Mouse (Mus musculus) fat pad, adult 2 months (tissue): ENCODE measurements at regions not wholly inside any gene's neighbourhood (a gene's known extent, or its start where the extent isn't known, plus 50 kb on each side); places are given as distances from the start of the nearest gene placed in this dataset.
"Not testable (repeated sequence)": the region's sequence is repeated elsewhere in the genome, so short reads cannot be mapped to it uniquely, and the experiment has no call there.

Experiments used
- DNase-seq: peaks from one replicate; pipeline ENCODE4 v3.0.0-alpha.2; 2011; ENCODE audit warnings: low read depth, low spot score; ENCODE audit errors: extremely low read depth

- DNase-seq, result no peak
These were observed 88.3 kb downstream of the Anxa5 start for GRCm38 (mm10) chr3:36387431-36387830.

- DNase-seq, result no peak
These were observed 92.2 kb downstream of the Anxa5 start for GRCm38 (mm10) chr3:36383438-36383945.

- DNase-seq, result no peak
These were observed 94.0 kb downstream of the Anxa5 start for GRCm38 (mm10) chr3:36381621-36382193.

GRCm38 (mm10) chr3:36375722-36376121 lies 100.0 kb downstream of the Anxa5 start:
- DNase-seq, result no peak

- no peak for DNase-seq
These were observed 100.8 kb downstream of the Anxa5 start for GRCm38 (mm10) chr3:36374939-36375338.

- DNase-seq, result no peak
These were observed 114.8 kb downstream of the Anxa5 start for GRCm38 (mm10) chr3:36360933-36361332.

- not testable (repeated sequence) for DNase-seq
These were observed 121.5 kb downstream of the Anxa5 start for GRCm38 (mm10) chr3:36354201-36354600.

GRCm38 (mm10) chr3:36352032-36352742 lies 123.5 kb downstream of the Anxa5 start:
- DNase-seq, result no peak

- DNase-seq, result no peak
These were observed 126.6 kb downstream of the Anxa5 start for GRCm38 (mm10) chr3:36349073-36349472.

- DNase-seq, result no peak
These were observed 118.9 kb upstream of the Qrfpr start for GRCm38 (mm10) chr3:36340889-36341533.

GRCm38 (mm10) chr3:36339656-36340055 lies 117.5 kb upstream of the Qrfpr start:
- DNase-seq, result no peak

- no peak for DNase-seq
These were observed 112.2 kb upstream of the Qrfpr start for GRCm38 (mm10) chr3:36334279-36334678.

- DNase-seq, result no peak
These were observed 109.9 kb upstream of the Qrfpr start for GRCm38 (mm10) chr3:36332016-36332415.

- no peak for DNase-seq
These were observed 108.5 kb upstream of the Qrfpr start for GRCm38 (mm10) chr3:36330656-36331055.

- no peak for DNase-seq
These were observed 107.5 kb upstream of the Qrfpr start for GRCm38 (mm10) chr3:36329631-36330030.

- DNase-seq, result no peak
These were observed 106.8 kb upstream of the Qrfpr start for GRCm38 (mm10) chr3:36328927-36329326.

GRCm38 (mm10) chr3:36318635-36319034 lies 96.5 kb upstream of the Qrfpr start:
- DNase-seq, result no peak

- no peak for DNase-seq
These were observed 89.2 kb upstream of the Qrfpr start for GRCm38 (mm10) chr3:36311337-36311736.

- no peak for DNase-seq
These were observed 88.6 kb upstream of the Qrfpr start for GRCm38 (mm10) chr3:36310642-36311267.

- DNase-seq, result no peak
These were observed 74.7 kb upstream of the Qrfpr start for GRCm38 (mm10) chr3:36296792-36297191.

- peak; percentile 7 for DNase-seq
These were observed 69.9 kb upstream of the Qrfpr start for GRCm38 (mm10) chr3:36291971-36292370.

GRCm38 (mm10) chr3:36284066-36284465 lies 62.0 kb upstream of the Qrfpr start:
- no peak for DNase-seq
